Mouse (Mus musculus): ENCODE measurements at regions not wholly inside any gene's neighbourhood (a gene's known extent, or its start where the extent isn't known, plus 50 kb on each side); places are given as distances from the start of the nearest gene placed in this dataset.

DNA sequence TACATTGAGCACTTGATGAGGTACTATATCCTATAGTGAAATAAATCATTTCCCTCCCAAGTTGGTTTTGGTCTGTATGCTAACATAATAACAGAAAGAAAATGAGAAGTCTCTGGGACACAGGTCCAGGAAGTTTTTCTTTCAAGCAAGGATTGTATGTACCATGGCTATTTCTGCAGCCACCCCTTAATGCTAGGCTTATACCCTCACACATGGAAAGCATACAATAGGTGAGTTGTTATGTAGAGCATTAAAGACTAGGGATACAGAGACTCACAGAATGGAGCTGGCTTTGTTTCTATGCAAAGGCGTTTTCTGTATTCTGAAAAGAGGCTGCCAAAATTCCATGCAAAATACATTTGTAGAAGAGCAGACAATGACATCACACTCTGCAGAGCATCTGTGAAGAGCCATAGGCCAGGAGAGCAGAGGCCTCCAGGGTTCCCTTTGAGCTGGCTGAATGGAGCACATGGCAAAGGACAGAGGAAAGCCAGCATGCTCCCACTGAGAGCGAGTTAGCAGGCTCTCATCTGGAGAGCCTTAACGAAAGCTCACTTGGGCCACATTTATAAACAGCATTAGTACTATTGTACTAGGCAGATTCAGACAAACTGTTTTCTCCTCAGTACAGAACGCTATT is 262.0 kb upstream of the Sgcd start:
- no peak for TF ChIP-seq POLR2A (IDR thresholded peaks at IDR 0.05; ENCODE audit: extremely low read depth, insufficient read depth, low read length)
- TF ChIP-seq CTCF (IDR thresholded peaks at IDR 0.05; ENCODE audit: extremely low read depth, insufficient read depth, low read length): no peak

All from cortical plate, adult 2 months (tissue).